Mouse (Mus musculus): Measurements from ENCODE around the gene Gtpbp10.

DNA sequence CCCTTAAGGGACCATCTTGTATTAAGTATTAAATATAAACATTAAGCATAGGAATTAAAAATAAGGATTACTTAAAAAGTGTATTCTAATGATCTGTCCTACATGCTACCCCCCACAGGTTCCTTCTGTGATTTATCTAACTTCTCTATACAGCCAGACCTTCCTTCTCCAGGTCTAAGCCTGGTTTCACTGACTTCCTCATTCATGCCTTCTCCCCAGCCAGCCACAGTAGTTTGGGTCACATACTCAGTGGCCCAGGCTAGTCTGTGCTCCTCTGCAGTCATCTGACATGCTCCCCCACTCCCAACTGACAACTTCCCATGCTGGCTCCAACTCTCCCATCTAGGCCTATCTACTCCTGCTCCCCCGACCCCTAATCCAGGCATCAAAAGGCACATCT is 8.2 kb downstream of the Gtpbp10 start:
- TF ChIP-seq GATA1 (IDR thresholded peaks at IDR 0.05; ENCODE audit: low read length): no peak
- TF ChIP-seq TAL1 (IDR thresholded peaks at IDR 0.05; ENCODE audit: low read length): no peak
